Mouse (Mus musculus): ENCODE measurements at regions not wholly inside any gene's neighbourhood (a gene's known extent, or its start where the extent isn't known, plus 50 kb on each side); places are given as distances from the start of the nearest gene placed in this dataset.

DNA sequence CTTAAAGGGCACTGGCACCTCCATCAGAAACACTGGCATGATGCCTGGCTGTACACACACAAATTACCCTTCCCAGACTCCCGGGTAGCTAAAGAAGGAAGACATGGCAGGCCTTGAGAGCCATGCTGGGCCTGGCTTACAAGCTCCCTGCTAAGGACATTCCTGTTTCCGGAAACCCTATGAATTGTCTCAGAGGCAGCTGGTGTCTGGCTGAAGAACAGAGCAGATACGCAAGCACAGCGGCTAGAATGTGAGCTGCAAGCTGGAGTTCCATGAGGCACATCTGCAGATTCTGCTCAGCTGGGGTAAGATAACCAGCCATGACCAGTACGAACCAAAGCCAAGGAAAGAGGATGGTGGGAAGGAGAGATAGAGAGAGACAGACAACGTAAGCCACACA lies 110.1 kb downstream of the Rpl10-ps3 start:
- TF ChIP-seq CTCF (IDR thresholded peaks at IDR 0.05; ENCODE audit: extremely low read depth, insufficient read length, insufficient replicate concordance, low read depth, low read length) (no peak), POLR2A (IDR thresholded peaks at IDR 0.05; ENCODE audit: low read depth, low read length) (no peak)

Data from small intestine, adult 2 months (tissue).